Mouse (Mus musculus) liver, adult (tissue): ENCODE measurements around the gene Ccdc182.

Experiments
- GATA4 ChIP-seq: IDR thresholded peaks from 2 replicates; pipeline ENCODE4 v1.6.1; 2014; ENCODE audit warnings: mild to moderate bottlenecking, low read length; ENCODE audit not compliant: insufficient replicate concordance

Gene Ccdc182

GRCm38 (mm10) chr11:88274901-88275498 is 18.9 kb upstream of the Ccdc182 start:
- no peak for TF ChIP-seq GATA4

DNA sequence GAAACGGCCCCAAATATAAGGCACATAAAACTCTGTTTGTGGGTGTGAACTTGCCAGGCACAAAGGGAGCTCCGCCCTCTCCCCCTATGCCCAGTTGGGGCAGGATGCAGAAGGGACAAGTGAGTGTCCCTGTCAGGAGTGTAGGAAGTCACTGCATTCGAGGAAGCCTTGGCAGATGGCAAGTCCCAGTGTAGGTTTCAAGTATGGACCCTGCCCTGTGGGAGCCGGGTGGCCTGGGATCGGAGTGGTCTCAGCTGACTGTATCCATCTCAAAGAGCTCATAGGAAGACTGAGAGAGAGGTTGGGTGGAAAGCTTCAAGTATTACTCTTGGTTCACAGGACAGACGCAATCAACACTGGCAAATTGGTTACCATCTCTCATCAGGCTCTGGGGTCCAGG is 17.9 kb upstream of the Ccdc182 start:
- no peak for TF ChIP-seq GATA4

DNA sequence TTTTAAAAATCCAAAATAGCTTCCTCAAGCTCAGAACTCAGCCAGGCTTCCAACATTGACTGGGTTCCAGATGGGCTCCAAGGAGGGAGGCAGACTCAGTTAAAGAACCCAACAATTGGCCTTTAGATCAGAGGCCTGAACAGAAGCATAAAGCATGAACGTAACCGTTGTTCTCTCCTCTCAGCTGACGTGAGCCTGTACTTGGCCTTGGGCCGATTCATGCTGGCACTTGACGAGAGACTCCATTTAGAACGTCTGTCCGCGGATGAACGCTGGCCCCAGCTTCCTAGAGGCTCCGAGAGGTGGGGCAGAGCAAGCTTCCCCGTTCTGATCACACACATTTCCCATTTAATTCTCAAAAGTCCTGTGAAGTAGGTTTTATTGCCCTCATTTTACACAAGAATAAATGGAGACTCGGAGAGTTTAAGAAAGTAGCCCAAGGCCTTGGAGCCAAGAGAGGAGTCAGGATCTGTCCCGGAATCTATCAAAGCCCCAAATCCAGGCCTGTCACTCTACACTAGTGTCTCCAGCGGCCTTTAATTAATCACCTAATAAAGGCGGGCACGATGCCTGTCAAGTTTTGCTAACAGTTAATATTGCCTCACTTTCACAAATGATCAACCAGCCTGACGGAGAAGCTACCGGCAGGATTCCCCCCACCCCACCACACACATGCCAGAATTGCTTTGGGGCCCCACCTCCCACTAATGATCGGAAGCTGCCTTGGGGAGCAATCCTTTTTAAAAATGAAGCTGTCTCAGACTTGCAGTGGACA is 17.1 kb upstream of the Ccdc182 start:
- TF ChIP-seq GATA4, result no peak

DNA sequence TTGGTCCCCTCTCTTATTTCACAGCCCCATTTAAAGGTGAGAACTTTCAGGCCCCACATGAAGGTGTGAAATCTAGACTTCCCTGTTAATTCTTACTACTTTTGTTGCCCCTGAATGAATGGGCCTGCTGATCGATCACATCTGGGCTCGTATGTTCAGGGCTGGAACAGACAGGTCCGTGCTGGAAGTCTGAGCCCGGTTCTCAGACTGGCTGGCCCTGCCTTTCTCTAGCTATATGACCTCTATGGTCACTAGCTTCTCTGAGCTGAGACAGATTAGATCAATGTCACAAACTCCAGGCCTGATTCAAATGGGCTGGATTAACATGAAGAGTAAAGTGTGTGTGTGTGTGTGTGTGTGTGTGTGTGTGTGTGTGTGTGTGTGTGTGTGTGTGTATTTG is 14.9 kb upstream of the Ccdc182 start:
- no peak for TF ChIP-seq GATA4

DNA sequence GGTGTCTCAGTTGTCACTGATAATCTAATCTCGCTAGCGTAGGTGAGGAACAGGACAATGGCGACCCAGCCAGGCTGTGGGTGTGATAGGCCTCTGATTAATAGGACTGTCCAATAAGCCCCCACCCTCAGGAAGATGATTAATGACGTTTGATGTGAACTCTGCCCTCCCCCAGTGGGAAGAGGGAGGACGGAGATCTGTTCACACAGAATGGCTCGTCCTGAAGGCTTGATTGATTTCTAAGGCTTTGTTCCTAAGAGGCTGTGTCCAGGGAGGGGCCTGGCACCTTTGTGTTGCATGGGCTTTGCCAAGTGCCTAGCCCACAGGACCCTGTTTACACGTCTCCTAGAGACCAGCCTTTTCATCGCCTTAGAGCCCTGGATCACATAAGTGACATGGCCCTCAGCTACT is 13.4 kb upstream of the Ccdc182 start:
- no peak for TF ChIP-seq GATA4

DNA sequence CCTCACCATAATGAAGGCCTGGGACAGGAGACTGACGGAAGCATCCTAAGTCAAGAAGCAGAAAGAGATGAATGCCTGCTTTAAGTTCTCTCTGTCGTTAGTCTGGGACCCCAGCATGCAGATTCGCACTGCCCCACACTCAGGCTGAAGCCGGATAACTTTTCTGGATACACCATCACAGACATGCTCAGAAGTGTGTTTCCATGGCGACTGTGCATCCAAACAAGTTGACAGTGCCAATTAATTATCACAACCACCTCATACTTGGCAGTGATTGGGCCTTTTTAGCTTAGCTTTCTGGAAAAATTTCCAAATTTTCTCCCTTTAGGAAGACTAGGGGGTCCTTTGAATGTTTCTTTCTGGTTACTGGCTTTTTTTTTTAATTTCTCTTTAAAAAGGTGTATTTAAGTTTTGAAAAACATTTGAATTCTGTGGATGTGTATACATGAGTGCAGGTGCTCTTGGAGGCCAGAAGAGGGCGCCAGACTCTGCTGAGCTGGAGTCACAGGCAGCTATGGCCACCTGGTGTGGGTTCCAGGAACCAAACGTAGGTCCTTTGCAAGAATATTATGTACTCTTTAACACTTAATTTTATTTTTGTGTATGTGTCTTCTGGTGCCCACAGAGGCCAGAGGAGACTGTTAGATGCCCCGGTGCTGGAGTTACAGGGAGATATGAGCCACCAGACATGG is 12.3 kb upstream of the Ccdc182 start:
- TF ChIP-seq GATA4, result no peak

GRCm38 (mm10) chr11:88282516-88282915 is 11.3 kb upstream of the Ccdc182 start:
- TF ChIP-seq GATA4, result no peak

GRCm38 (mm10) chr11:88286019-88286418 is 7.8 kb upstream of the Ccdc182 start:
- no peak for TF ChIP-seq GATA4

GRCm38 (mm10) chr11:88288400-88288799 is 5.5 kb upstream of the Ccdc182 start:
- TF ChIP-seq GATA4, result no peak

GRCm38 (mm10) chr11:88288805-88289340 is 5.0 kb upstream of the Ccdc182 start:
- no peak for TF ChIP-seq GATA4

DNA sequence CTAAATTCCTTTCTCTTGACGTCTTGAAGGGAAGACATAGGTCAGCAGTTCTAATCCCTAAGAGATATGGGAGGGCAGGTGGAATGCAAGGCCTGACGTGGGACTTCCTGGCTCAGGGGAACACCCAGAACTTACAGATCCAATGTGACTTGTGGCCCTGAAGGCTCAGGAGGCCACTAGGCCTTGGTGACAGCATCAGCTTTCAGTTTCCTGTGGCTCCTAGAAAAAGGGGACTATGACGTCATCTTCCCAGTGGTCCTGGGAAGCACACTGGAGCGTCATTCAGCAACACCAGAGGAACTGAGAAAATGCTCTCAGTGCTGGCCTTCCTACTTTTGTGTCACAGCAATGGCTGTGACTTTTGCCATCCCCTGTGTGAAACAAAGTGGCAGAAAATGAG is 2.6 kb upstream of the Ccdc182 start:
- no peak for TF ChIP-seq GATA4

DNA sequence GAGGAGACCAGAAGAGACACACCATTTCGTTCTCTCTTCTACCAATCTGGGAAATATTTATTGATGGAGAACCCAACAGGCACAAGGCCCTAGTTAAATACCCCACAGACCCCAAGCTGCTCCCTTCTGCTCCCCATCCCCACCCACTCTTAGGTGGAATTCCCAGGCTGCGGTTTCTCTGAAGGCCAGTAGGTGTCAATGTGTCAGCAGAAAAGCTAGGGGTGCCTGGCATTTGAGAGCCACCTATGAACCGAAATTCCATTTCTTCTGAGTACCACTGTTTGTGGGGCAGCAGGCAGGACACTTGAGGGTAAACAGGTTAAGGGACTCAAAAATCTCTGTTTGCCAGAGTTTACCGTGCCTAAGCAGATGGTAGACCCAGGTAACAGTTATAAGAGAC is 2.2 kb upstream of the Ccdc182 start:
- no peak for TF ChIP-seq GATA4

- no peak for TF ChIP-seq GATA4
These were observed 494 bp downstream of the Ccdc182 start for GRCm38 (mm10) chr11:88294394-88294710.

DNA sequence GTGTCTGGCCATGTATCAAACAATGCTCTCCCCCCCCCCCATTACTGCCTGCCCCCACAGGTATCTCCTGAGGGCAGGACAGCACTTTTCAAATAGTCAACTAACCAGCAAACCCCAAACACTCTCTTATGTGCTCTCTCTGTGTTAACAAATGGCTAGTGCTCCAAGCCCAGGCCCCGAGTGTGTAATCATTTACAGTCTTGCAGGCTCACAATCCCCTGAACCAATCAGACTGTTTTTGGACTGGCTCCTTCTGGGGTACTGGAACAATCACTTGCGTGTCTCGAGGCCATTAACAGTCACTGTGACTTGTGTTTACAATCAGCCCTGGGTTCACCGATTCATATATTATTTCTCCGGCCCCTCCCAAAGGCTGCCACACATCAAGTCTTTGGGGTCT is 1.4 kb downstream of the Ccdc182 start:
- TF ChIP-seq GATA4, result no peak

DNA sequence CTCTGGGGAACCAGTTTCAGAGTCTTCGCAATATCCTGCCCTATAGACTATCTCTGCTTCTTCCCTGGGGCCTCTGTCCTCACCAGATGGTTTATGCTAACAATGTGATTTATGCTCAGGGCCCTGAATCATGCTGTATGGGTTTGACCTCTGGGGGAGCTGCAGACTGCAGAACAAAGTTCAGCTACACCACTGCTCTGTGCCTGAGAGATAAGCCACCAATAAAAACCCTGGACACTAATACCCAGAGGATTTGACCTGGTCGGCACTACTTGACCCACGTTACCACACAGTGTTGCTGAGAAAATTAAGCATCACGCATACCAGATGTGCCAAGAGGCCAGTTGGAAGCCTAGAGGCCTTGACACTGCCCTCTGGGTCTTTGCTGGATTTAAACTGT is 3.7 kb downstream of the Ccdc182 start:
- no peak for TF ChIP-seq GATA4

- no peak for TF ChIP-seq GATA4
These were observed 5.5 kb downstream of the Ccdc182 start for GRCm38 (mm10) chr11:88299345-88299744.
